Mouse (Mus musculus): ENCODE results near the gene Oosp2.

The Oosp2 gene

DNA sequence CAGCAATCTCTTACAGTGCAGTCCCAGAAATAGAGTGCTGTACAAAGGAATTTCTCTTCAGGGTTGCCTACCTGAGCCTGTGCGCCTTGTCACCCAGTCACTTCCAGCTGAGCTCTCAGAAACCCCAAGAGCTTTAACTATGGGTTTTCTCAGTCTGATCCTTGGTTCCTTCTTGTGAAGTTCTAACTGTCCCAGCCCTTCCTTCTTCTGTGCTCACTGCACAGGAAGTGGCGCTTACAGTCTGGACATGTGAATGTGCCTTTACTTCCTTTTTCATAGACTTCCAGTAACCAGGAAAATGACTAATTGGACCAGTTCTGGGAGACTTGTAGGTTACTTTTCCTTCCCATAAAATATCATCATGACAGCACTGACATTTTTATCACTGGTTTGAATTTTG is 55.8 kb downstream of the Oosp2 start, which contains the start of gene Ms4a6d:
Ms4a6d (minus strand) TSS at position 247 of the 400 bp plus-strand sequence.
- DNase-seq (ENCODE audit: low spot score in 2 of 2), result no peak

DNA sequence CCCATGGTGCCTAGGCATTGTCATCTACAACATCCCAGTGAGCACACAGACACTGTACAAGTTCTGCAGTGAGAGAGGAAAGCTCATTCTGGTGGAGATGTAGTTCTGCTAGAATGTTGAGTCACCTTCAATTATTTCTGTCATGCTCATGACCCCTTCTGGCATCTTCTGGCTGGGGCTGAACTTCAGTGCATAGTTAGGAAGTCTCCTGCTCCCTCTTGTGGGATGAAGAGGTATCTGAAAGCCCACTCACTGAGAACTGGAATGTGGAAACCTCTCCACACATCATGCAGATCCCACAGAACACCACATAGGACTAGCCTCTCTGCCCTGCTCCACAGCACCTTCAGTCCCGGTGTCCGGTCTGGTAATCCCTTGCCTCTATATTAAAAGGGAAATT is 58.3 kb downstream of the Oosp2 start:
- DNase-seq (ENCODE audit: low spot score in 2 of 2), result no peak

GRCm38 (mm10) chr19:11601349-11601748 is 59.0 kb downstream of the Oosp2 start:
- DNase-seq (ENCODE audit: low spot score in 2 of 2), result no peak
